Mouse (Mus musculus) MEL (cell line): ENCODE results near the gene Hoxd10. TPM values are rescaled to one million over a fixed set of nuclear protein-coding genes. Genes with fewer than 3 reads are reported as not detected.

Source experiments
- DNase-seq: peaks from one replicate; pipeline ENCODE4 v3.0.0; 2011; ENCODE audit warnings: low read depth, low spot score
- H3K27ac ChIP-seq: 2 replicates; pipeline ENCODE4 v1.5.1; 2012; ENCODE audit warnings: low read depth, mild to moderate bottlenecking, control low read depth, low read length, moderate library complexity; ENCODE audit not compliant: control insufficient read depth
- H3K27me3 ChIP-seq, 2 experiments: fragments of 150-350 bp in 1 of 2; sonication (generic) in 1 of 2; 2 replicates each; pipeline ENCODE4 v1.6.1; 2012; ENCODE audit warnings: low read length in 2 of 2, mild to moderate bottlenecking in 2 of 2, improper control_type of control experiment in 1 of 2, moderate library complexity in 1 of 2; ENCODE audit not compliant: insufficient read depth in 2 of 2, control insufficient read depth in 1 of 2
- H3K36me3 ChIP-seq, 2 experiments: 2 replicates each; pipeline ENCODE4 v1.6.1; 2012 to 2014; ENCODE audit warnings: low read length in 2 of 2, improper control_type of control experiment in 1 of 2, inconsistent platforms in 1 of 2, mild to moderate bottlenecking in 1 of 2; ENCODE audit not compliant: insufficient read depth in 2 of 2, control insufficient read depth in 1 of 2
- H3K4me1 ChIP-seq, 2 experiments: fragments of 150-350 bp in 1 of 2; sonication (generic) in 1 of 2; 2 replicates each; pipeline ENCODE4 v1.6.1; 2012; ENCODE audit warnings: low read length in 2 of 2, improper control_type of control experiment in 1 of 2, mild to moderate bottlenecking in 1 of 2; ENCODE audit not compliant: insufficient read depth in 2 of 2, control insufficient read depth in 1 of 2
- H3K4me3 ChIP-seq, 2 experiments: fragments of 150-350 bp in 1 of 2; sonication (generic) in 1 of 2; 2 replicates each; pipeline ENCODE4 v1.5.1; 2012; ENCODE audit warnings: low read depth in 2 of 2, low read length in 2 of 2, mild to moderate bottlenecking in 2 of 2, moderate library complexity in 2 of 2, control low read depth in 1 of 2, improper control_type of control experiment in 1 of 2; ENCODE audit not compliant: control insufficient read depth in 1 of 2, insufficient read depth in 1 of 2
- H3K79me2 ChIP-seq: 2 replicates; pipeline ENCODE4 v1.6.1; 2012; ENCODE audit warnings: mild to moderate bottlenecking, low read length, moderate library complexity; ENCODE audit not compliant: control insufficient read depth, poor library complexity, insufficient read depth
- H3K9ac ChIP-seq: 2 replicates; pipeline ENCODE4 v1.6.1; 2012; ENCODE audit warnings: low read depth, mild to moderate bottlenecking, control low read depth, low read length, moderate library complexity; ENCODE audit not compliant: control insufficient read depth, poor library complexity, severe bottlenecking
- H3K9me3 ChIP-seq: fragments of 150-350 bp; sonication (generic); replicated peaks from 2 replicates; pipeline ENCODE4 v1.6.1; 2012; ENCODE audit warnings: mild to moderate bottlenecking, low read length, improper control_type of control experiment, moderate library complexity; ENCODE audit not compliant: insufficient read depth
- BHLHE40 ChIP-seq: IDR thresholded peaks from 2 replicates; pipeline ENCODE4 v1.6.1; 2012; ENCODE audit warnings: low read depth, mild to moderate bottlenecking, inconsistent platforms, low read length, improper control_type of control experiment, borderline replicate concordance
- CHD2 ChIP-seq: IDR thresholded peaks from 2 replicates; pipeline ENCODE4 v1.6.1; 2011; ENCODE audit warnings: low read length, improper control_type of control experiment
- CTCF ChIP-seq, 3 experiments: IDR thresholded peaks in 2 of 3; conservative IDR thresholded peaks in 1 of 3; 2 replicates each; pipeline ENCODE4 v1.5.1; 2011 to 2012; ENCODE audit warnings: low read length in 3 of 3, low read depth in 2 of 3, mild to moderate bottlenecking in 2 of 3, improper control_type of control experiment in 1 of 3, inconsistent platforms in 1 of 3, mixed read lengths in 1 of 3, moderate library complexity in 1 of 3; ENCODE audit not compliant: control insufficient read depth in 1 of 3, insufficient read depth in 1 of 3, poor library complexity in 1 of 3, severe bottlenecking in 1 of 3
- ELF1 ChIP-seq: IDR thresholded peaks from 2 replicates; pipeline ENCODE4 v1.6.1; 2014; ENCODE audit warnings: low read depth, mild to moderate bottlenecking, inconsistent platforms, low read length, improper control_type of control experiment, moderate library complexity
- EP300 ChIP-seq, 2 experiments: IDR thresholded peaks; 2 replicates each; pipeline ENCODE4 v1.6.1; 2011; ENCODE audit warnings: improper control_type of control experiment in 2 of 2, low read length in 2 of 2, low read depth in 1 of 2, mild to moderate bottlenecking in 1 of 2
- ETS1 ChIP-seq: IDR thresholded peaks from 2 replicates; pipeline ENCODE4 v1.6.1; 2012; ENCODE audit warnings: low read depth, mild to moderate bottlenecking, inconsistent platforms, low read length, improper control_type of control experiment, moderate library complexity
- GABPA ChIP-seq: IDR thresholded peaks from 2 replicates; pipeline ENCODE4 v1.6.1; 2012; ENCODE audit warnings: low read depth, mild to moderate bottlenecking, inconsistent platforms, low read length, improper control_type of control experiment, moderate library complexity
- GATA1 ChIP-seq: IDR thresholded peaks from 2 replicates; pipeline ENCODE4 v1.6.1; 2011; ENCODE audit warnings: low read depth, low read length, improper control_type of control experiment
- HCFC1 ChIP-seq: IDR thresholded peaks from 2 replicates; pipeline ENCODE4 v1.6.1; 2012; ENCODE audit warnings: low read depth, mild to moderate bottlenecking, inconsistent platforms, low read length, improper control_type of control experiment, moderate library complexity
- JUND ChIP-seq: IDR thresholded peaks from 2 replicates; pipeline ENCODE4 v1.6.1; 2011; ENCODE audit warnings: low read depth, mild to moderate bottlenecking, improper control_type of control experiment, low read length
- KAT2A ChIP-seq: conservative IDR thresholded peaks from 2 replicates; pipeline ENCODE4 v1.6.1; 2012; ENCODE audit warnings: low read depth, low read length, improper control_type of control experiment, inconsistent platforms
- MAFK ChIP-seq: IDR thresholded peaks from 2 replicates; pipeline ENCODE4 v1.6.1; 2011; ENCODE audit warnings: low read depth, mild to moderate bottlenecking, low read length, improper control_type of control experiment, borderline replicate concordance
- MAX ChIP-seq: IDR thresholded peaks from 2 replicates; pipeline ENCODE4 v1.6.1; 2011; ENCODE audit warnings: low read length, improper control_type of control experiment
- MAZ ChIP-seq: IDR thresholded peaks from 2 replicates; pipeline ENCODE4 v1.6.1; 2012; ENCODE audit warnings: low read depth, mild to moderate bottlenecking, inconsistent platforms, low read length, improper control_type of control experiment
- MEF2A ChIP-seq: IDR thresholded peaks from 2 replicates; pipeline ENCODE4 v1.6.1; 2014; ENCODE audit warnings: low read depth, mild to moderate bottlenecking, inconsistent platforms, low read length, improper control_type of control experiment; ENCODE audit not compliant: poor library complexity, insufficient replicate concordance, severe bottlenecking; ENCODE audit errors: extremely low read depth
- MXI1 ChIP-seq: IDR thresholded peaks from 2 replicates; pipeline ENCODE4 v1.6.1; 2011; ENCODE audit warnings: mild to moderate bottlenecking, low read depth, low read length, improper control_type of control experiment
- NELFE ChIP-seq: IDR thresholded peaks from 2 replicates; pipeline ENCODE4 v1.6.1; 2011; ENCODE audit warnings: low read depth, low read length, improper control_type of control experiment
- POLR2A ChIP-seq, 2 experiments: IDR thresholded peaks; 2 replicates each; pipeline ENCODE4 v1.6.1; 2011 to 2012; ENCODE audit warnings: low read length in 2 of 2, mild to moderate bottlenecking in 2 of 2, control low read depth in 1 of 2, improper control_type of control experiment in 1 of 2, low read depth in 1 of 2, moderate library complexity in 1 of 2; ENCODE audit not compliant: control insufficient read depth in 1 of 2, insufficient read depth in 1 of 2, poor library complexity in 1 of 2
- POLR2AphosphoS2 ChIP-seq: IDR thresholded peaks from 2 replicates; pipeline ENCODE4 v1.6.1; 2011; ENCODE audit warnings: low read length, improper control_type of control experiment
- POLR2AphosphoS5 ChIP-seq: IDR thresholded peaks from 2 replicates; pipeline ENCODE4 v1.6.1; 2012; ENCODE audit warnings: low read depth, borderline replicate concordance, mild to moderate bottlenecking, inconsistent platforms, low read length, moderate library complexity, mixed read lengths
- RAD21 ChIP-seq: IDR thresholded peaks from 2 replicates; pipeline ENCODE4 v1.6.1; 2011; ENCODE audit warnings: mild to moderate bottlenecking, low read depth, low read length, improper control_type of control experiment
- SIN3A ChIP-seq: IDR thresholded peaks from 2 replicates; pipeline ENCODE4 v1.6.1; 2012; ENCODE audit warnings: low read length, improper control_type of control experiment, inconsistent platforms
- TAL1 ChIP-seq: IDR thresholded peaks from 2 replicates; pipeline ENCODE4 v1.6.1; 2012; ENCODE audit warnings: mild to moderate bottlenecking, inconsistent platforms, low read length, moderate library complexity, mixed read lengths
- TBP ChIP-seq: IDR thresholded peaks from 2 replicates; pipeline ENCODE4 v1.8.0; 2011; ENCODE audit warnings: low read depth, low read length, improper control_type of control experiment
- TCF12 ChIP-seq: IDR thresholded peaks from 2 replicates; pipeline ENCODE4 v1.6.1; 2014; ENCODE audit warnings: low read depth, mild to moderate bottlenecking, inconsistent platforms, low read length, improper control_type of control experiment, moderate library complexity
- UBTF ChIP-seq: IDR thresholded peaks from 2 replicates; pipeline ENCODE4 v1.6.1; 2012; ENCODE audit warnings: low read depth, mild to moderate bottlenecking, inconsistent platforms, low read length, improper control_type of control experiment, moderate library complexity, borderline replicate concordance; ENCODE audit not compliant: insufficient read depth
- USF1 ChIP-seq: IDR thresholded peaks from 2 replicates; pipeline ENCODE4 v1.6.1; 2014; ENCODE audit warnings: low read depth, mild to moderate bottlenecking, inconsistent platforms, low read length, improper control_type of control experiment, moderate library complexity
- USF2 ChIP-seq, 2 experiments: IDR thresholded peaks; 2 replicates each; pipeline ENCODE4 v1.6.1; 2011 to 2012; ENCODE audit warnings: improper control_type of control experiment in 2 of 2, low read length in 2 of 2, borderline replicate concordance in 1 of 2, inconsistent platforms in 1 of 2, low read depth in 1 of 2, mild to moderate bottlenecking in 1 of 2; ENCODE audit not compliant: insufficient read depth in 1 of 2
- ZMIZ1 ChIP-seq: IDR thresholded peaks from 2 replicates; pipeline ENCODE4 v1.6.1; 2012; ENCODE audit warnings: low read depth, mild to moderate bottlenecking, inconsistent platforms, low read length, improper control_type of control experiment, moderate library complexity
- ZNF384 ChIP-seq: IDR thresholded peaks from 2 replicates; pipeline ENCODE4 v1.6.1; 2012; ENCODE audit warnings: low read depth, mild to moderate bottlenecking, inconsistent platforms, low read length, improper control_type of control experiment
- polyA plus RNA-seq, 2 experiments: library from polyadenylated mRNA; stranded (reverse) in 1 of 2; unstranded in 1 of 2; fragments of >175 nt in 1 of 2; fragments of >200 nt in 1 of 2; gene quantifications; 2 replicates each; pipeline versions ENCODE4 v1.2.1 to v1.2.4; 2012; ENCODE audit warnings: low replicate concordance in 2 of 2, low read depth in 1 of 2; ENCODE audit not compliant: insufficient read length in 2 of 2, insufficient read depth in 1 of 2, missing spikeins in 1 of 2
- total RNA-seq: library from RNA; depleted of rRNA; stranded (reverse); fragments of 300-350 nt; gene quantifications from 2 replicates; pipeline ENCODE4 v1.2.3, GENCODE M21; 2012

The Hoxd10 gene
- total and polyA plus RNA-seq, 3 experiments, result not detected

DNA sequence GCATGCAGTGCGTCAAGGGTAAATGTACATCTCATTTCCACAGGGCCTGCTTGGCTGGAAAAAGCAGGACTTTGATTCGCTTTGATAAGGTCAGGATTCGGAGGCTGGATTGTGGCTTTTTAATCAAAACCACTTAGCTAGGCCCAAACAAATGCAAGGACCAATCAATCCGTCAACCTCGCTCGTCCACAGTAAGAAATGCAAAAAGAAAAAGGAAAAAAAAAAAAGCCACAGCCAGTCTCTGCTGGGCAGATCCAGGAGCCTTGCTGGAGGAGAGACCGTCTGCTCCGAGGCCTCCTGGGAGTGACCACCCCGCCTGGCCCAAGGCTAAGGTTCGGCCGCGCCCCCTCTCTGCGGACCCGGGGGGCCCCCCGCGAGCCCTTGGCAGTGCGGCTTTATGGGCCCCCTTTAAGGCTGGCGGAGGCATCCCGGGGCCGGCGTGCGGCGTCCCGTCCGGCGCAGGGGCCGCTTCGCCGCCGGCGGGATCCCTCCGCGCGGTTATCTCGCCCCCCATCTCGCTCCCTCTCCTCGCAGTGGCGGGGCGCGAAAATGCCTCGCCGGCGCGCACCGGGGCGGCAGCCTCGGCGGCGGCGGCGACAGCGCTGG is 12.8 kb downstream of the Hoxd10 start, which contains the start of gene Hoxd8:
Gene Hoxd8 (plus strand): TSS at position 223 of the 606 bp plus-strand sequence.
- peak within 1 kb of the TSS; percentile 84 for H3K9ac ChIP-seq
- peaks cover 6% of the 10 kb centered on the region; the same call in 1 of the 2 replicates for H3K79me2 ChIP-seq
- DNase-seq, result peak; percentile 81
- peak within 1 kb of the TSS; percentile 58 to 66; a peak in 3 of 4 replicates for H3K4me3 ChIP-seq
- TF ChIP-seq POLR2AphosphoS5 (no peak), ETS1 (peak; percentile 29; the same call in 1 of the 2 replicates), USF2 (IDR thresholded peaks at IDR 0.05; ENCODE audit: borderline replicate concordance in 1 of 2, insufficient read depth in 1 of 2, low read depth in 1 of 2, low read length in 2 of 2) (no peak), POLR2AphosphoS2 (no peak), UBTF (no peak), USF1 (no peak), POLR2A (IDR thresholded peaks at IDR 0.05; ENCODE audit: control insufficient read depth in 1 of 2, insufficient read depth in 1 of 2, low read depth in 1 of 2, low read length in 2 of 2, poor library complexity in 1 of 2) (peak in 1 of 2 experiments; percentile 40; a peak in 3 of 4 replicates), NELFE (no peak), ELF1 (no peak), RAD21 (no peak), TBP (no peak), CTCF (IDR thresholded peaks at IDR 0.05 in 2 of 3, conservative IDR thresholded peaks at IDR 0.05 in 1 of 3; ENCODE audit: control insufficient read depth in 1 of 3, insufficient read depth in 1 of 3, low read depth in 2 of 3, low read length in 3 of 3, poor library complexity in 1 of 3, severe bottlenecking in 1 of 3) (no peak), MAX (no peak), MAZ (peak; percentile 80; the same call in 1 of the 2 replicates), GATA1 (peak; percentile 20; the same call in 1 of the 2 replicates), EP300 (IDR thresholded peaks at IDR 0.05; ENCODE audit: low read depth in 1 of 2, low read length in 2 of 2) (no peak), GABPA (no peak), BHLHE40 (no peak), SIN3A (0 out of 2 replicates have a peak, but pooled peaks have one; percentile 22), KAT2A (peak; percentile 66), MEF2A (no peak), HCFC1 (peak; percentile 59), CHD2 (no peak), TAL1 (no peak), MAFK (no peak), JUND (no peak), ZNF384 (peak; percentile 54; the same call in 1 of the 2 replicates), ZMIZ1 (no peak), TCF12 (peak; percentile 22; the same call in 1 of the 2 replicates), MXI1 (no peak)
- no peaks in the 10 kb centered on the region for H3K9me3 ChIP-seq
- H3K27me3 ChIP-seq, result no peaks in the 10 kb centered on the region
- peaks cover 0 to 2% of the 10 kb centered on the region in 2 experiments; a peak in 1 of 4 replicates for H3K36me3 ChIP-seq
- H3K27ac ChIP-seq, result peak within 1 kb of the TSS; percentile 48
- no peaks in the 10 kb centered on the region; a peak in 2 of 4 replicates for H3K4me1 ChIP-seq
